Mouse (Mus musculus): ENCODE data around the gene Slc35e2.
"Not testable (repeated sequence)": the region's sequence is repeated elsewhere in the genome, so short reads cannot be mapped to it uniquely, and the experiment has no call there.

Gene Slc35e2

DNA sequence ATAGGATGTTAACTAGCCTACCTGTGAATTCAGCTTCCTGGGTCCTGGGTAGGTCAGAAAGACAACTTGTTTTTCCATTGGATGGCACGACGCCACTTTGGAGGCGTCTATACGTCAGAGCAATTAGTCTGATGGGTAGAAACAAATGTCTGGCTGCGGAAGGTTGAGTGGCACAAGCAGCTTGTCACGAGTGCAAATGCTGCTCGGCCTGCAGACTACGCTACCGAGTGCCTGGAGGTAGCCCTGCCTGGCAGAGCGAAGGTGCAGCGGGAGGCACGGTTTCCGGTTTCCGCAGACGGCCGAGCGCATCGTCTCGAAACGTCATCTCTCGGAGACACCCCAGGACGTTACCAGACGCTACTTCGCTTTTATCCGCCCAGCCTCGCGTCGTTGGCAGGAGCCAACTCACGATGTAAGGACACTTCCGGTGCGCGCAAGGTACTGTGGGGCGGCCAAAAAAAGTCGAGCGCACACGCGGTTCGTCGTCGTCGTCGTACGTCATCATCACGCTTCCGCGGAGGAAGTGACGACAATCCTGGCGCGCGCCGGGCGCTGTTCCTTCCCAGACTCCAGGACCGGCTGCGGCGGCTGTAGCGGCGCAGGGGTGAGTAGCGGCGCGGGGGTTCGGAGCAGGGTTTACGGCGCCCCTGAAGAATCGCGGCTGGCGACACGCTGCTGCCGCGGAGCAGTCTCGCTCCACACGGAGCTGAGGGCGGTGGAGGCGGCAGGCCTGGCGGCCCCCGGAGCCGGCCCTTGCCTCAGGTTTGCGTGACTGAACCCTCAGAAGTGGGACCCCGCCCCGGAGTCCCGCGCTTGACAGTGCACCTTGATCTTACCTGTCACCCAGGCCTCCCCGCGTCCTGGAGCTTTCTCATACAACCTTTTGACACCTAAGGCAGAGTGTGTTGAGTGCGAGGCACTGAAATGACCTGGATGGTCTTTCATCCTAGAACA, 23.4 kb downstream of the Slc35e2 start, which contains the start of gene Cdk11b:
TSS of gene Cdk11b (plus strand) at position 517 of the 954 bp plus-strand sequence.
- DNase-seq (ENCODE audit: low read depth), result peak; percentile 98

DNA sequence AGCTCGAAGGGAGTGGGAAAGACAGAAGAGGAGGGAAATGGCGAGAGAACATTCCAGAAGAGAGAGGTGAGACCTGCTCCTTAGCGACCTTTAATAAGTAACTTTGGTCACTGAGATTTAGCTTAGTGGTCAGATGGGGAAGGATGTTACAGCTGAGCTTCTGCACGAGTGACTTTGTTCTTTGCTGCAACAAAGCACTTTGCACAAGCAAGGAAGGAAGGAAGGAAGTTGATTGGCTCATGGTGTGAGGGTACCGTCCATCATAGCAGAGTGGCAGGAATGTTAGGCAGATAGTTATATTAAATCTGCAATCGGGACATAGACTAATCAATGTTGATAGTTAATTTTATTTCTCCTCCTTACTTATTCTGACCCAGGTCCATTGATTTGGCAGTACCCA, 29.1 kb downstream of the Slc35e2 start:
- DNase-seq (ENCODE audit: low read depth), result no peak

DNA sequence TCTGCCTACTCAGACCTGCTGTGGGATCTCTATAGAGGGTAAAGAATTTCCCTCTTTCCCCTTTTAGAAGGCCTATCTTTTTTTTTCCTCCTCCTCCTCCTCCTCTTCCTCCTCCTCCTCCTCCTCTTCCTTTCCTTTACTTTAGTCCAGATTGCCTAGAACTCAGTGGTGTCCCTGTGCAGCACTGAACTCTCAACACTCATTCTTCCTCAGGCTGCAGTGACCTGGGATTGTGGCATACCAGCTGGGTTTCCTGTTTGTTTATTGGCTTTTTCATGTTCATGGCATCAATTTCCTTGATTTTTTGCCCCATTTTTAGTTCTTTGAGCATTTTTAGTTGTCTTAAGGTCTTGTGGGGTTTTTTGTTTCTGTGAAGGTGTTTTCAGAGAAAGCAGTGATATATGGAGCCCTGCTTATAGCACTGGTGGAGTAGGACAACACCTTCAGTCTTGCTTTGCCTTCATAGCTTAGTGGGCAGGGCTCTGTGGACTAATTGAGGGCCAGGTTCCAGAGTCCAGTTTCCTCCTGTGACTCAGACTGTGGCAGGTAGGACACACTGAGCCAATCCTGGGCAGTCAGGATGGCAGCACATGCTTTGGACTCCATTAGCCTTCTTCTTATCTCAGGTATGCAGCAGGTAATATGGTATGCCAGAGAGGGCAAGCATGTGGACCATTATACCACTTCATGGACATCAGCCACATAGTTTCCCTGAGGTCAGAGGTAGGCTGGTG, 34.7 kb downstream of the Slc35e2 start:
- no peak for DNase-seq (ENCODE audit: low read depth)

DNA sequence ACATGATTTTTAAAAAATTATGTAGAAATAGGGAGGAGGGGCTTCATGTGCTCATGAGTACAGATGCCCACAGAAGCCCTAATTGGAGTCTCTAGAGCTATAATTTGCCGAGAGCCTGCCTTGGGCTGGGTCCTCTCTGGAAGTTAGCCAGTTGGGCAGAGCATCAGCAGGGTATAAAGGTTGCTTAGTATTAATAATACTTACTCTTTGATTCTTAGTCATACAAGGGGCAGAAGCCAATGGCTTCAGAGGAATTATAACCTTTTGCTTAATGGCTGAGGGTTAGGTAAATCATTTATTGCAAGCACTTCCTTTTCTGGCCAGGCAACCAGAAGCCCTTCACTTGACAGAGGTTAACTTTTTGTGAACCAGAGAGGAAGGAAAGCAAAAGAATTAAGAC, 42.3 kb downstream of the Slc35e2 start:
- DNase-seq (ENCODE audit: low read depth), result no peak

DNA sequence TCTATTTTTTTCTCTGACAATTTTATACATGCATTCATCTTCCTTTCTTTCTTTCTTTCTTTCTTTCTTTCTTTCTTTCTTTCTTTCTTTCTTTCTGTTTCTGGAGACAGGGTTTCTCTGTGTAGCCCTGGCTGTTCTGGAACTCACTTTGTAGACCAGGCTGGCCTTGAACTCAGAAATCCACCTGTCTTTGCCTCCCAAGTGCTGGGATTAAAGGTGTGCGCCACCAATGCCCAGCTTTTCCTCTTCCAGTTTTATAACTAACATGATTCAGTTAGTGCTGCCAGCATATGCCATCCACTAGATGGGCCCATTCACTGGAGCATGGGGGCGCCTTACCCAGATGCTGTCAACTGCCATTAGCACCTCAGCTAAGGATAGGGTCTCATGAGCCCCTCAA, 44.1 kb downstream of the Slc35e2 start, which contains the start of gene Gm10563:
TSS of gene Gm10563 (minus strand) at position 101 of the 400 bp plus-strand sequence.
- not testable (repeated sequence) for DNase-seq (ENCODE audit: low read depth)

DNA sequence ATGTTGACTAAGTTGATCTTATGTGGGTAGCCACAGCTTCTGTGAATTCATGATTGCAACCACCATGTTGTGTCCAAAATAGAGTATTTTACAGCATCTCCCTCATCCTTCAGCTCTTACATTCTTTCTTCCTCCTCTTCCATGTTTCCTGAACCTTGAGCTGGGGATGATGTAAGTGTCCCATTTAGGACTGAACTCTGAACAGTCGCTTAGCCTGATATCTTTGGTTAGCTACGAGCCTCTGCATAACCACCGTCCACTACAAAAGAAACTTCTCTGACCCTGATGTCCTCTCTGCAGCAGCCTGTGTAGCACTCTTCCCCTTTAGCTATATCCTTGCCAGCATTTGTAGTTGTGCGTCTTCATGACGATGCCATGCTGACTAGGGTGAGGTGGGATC, 44.5 kb downstream of the Slc35e2 start:
- no peak for DNase-seq (ENCODE audit: low read depth)

DNA sequence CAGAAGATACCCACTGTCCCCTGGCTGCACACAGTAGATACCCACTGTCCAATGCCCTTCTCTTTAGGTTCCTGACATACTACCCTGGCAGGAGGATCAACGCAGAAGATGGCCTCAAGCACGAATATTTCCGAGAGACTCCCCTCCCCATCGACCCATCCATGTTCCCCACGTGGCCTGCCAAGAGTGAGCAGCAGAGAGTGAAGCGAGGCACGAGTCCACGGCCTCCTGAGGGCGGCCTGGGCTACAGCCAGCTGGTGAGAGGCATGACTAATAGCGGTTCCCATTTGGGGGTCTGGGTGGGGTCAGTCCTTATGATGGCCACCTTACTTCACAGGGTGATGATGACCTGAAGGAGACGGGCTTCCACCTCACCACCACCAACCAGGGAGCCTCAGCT, 48.1 kb downstream of the Slc35e2 start:
- DNase-seq (ENCODE audit: low read depth), result no peak

DNA sequence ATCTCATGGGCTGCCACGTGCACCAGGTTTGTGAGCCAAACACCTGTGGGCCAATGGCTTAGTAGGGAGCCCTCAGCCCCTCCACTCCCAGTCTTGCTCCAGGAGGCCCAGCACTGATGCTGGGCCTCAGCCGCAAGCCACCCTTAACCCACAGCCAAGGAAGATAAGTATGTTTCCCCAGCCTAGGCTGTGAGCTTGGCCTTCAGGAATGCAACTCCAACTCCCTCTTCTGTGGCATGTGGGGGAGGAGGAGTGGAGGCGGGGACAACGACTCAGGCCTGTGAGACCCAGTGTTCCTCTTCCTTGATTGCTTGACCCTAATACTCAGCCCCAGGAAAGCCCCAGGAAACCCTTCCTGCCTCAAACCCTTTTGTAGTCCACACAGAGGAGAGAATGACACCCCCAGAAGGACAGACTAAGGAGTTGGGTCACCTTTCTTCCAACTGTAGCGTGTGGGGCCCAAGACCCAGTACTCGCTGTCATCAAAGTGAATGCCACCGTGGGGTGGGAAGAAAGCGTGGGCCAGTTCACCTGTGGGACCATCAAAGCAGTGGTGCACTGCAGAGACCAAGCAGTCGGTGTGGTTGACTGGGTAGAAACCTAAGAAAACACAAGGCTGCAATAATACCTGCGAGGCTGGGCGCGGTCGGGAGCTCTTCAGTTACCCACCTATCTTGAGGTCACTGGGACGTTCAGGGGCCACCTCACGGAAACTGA, 50.5 kb downstream of the Slc35e2 start:
- DNase-seq (ENCODE audit: low read depth), result no peak

DNA sequence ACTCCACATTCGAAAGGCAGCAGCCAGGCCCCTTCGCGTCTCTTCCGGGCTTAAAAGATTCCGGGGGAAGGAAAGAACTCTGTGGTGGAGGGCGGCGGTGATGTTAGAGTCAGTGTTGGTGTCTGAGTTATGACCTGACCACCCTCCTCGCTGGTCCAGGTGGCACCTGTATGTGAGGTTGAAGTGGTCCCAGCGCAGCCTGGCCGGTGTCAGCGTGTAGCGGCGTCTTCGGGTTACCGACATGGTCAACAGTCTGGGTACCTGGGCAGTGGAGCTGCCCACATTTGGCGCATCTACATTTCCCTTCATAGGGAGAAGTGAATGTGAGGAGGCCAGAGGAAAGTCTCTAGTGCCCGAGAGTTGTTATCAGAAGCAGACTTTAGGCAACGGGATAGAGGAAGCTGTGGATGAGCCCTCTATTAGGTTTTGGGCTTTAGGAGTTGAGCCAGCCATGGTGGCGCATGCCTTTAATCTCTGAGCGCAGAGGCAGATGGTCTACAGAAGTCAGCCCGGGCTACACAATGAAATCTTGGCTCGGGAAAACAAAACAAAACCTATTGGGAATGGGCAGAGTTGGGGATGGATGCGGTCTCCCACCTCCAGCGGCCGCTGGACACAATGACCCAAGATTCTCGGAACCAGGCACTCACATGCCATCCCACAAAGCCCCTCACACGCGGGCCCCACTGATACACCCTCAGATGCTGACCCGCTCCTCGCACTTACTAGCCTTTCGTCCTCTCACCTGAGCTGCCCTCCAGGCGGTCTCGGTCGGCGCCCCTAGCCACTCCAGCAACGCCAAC, 51.3 kb downstream of the Slc35e2 start:
- DNase-seq (ENCODE audit: low read depth), result no peak

DNA sequence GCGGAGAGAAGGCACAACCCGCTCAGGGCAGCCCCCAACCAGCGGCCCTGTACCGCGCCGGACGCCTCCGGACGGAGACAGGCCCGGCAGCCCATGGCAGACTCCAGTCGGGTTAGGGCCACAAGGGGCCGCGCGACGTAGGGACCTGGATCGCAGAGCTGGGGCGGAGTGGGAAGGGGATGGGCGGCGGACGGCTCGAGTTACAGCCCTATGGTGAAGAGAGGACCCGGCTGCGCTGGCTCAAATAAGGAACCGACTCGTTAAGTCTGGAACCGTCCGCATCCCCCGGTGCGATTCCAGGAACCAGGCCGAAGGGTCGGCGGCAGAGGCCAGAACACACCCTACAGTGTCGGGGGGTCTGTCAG, 51.9 kb downstream of the Slc35e2 start, which contains the start of gene Mmp23:
TSS of gene Mmp23 (minus strand) at position 299 of the 365 bp plus-strand sequence.
- no peak for DNase-seq (ENCODE audit: low read depth)

DNA sequence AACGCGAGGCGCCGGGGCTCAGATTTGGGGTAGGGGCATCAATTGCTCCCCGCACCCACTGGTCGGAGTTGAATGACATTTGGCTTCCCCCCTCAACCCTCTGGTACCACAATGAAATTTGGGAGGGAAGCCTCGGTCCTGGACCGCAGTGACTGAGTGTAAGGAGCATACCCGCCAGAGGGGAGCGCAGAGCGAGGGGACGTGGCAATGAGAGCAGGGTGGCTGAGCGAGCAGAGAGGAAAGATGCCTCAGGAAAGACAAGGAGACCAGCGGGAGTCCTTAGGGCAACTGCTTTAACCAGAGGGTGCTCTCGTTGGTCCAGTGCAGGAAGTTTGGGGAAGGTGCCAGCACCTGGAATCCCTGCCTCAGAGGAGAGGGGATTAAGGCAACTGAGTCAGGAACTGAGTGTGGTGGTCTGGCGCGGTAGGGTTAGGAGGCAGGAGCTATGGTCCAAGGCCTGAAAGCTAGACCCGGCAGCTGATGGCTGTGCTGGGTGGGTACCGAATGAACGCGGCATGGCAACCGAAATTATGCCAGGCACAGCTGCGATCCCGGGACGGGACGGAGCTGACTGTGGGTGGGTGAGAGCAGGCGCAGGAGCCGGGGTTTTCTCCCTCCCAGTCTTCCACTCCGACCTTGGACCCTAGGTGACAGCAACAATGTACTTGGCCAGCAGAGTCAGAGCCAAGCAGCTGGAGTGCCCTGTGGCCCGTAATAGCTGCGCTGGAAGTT, 52.4 kb downstream of the Slc35e2 start:
- DNase-seq (ENCODE audit: low read depth), result no peak

DNA sequence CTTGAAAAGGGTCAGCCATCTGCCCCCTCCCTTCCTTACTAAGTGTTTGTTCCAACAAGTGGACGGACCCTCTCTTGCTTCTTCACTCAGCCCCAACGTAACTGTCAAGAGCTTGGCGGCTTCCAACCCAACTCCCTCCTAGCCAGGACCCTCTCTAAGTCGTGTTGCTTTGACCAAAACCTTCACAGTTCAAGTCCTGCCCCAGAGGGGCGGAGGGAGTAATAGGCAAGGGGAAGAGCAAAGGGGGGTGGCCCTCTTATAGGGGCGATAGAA, 52.9 kb downstream of the Slc35e2 start:
- no peak for DNase-seq (ENCODE audit: low read depth)

DNA sequence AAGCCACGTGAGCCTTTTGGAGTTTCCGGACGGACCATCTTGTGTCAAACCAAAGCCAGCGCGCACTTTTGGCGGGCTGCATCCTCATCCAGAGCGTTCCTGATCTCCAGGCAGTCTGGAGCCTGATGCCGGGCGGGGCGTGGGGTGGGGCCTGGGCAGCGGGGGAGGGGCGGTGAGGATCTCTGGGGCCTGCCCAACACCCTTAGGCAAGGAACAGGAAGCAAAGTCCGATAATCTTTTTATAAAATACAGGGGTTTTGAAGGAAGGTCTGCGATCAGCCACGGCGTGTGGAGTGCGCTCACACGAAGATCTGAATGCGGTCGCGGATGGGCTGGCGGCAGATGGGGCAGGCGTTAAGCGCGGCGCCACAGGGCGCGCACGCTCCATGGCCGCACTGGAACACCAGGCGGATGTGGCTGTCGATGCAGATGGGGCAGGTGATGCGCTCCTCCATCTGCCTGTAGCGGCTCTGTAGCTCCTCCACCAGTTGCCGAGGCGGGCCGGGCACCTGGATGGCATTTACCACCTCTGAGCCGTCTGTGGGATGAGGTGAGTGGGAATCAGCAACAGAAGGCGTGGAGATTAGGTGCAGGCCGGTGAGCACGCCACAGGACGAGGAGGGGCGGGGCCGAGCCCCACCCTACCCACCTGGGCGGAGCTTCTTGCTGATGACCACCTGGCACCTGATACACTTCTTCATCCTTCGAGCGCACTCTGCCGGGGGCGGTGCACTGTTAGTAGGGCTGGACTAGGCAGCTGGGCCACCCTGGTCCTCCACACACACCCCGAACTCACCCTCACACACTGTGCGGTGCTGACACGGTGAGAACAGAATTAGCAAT, 53.5 kb downstream of the Slc35e2 start:
- DNase-seq (ENCODE audit: low read depth), result no peak

DNA sequence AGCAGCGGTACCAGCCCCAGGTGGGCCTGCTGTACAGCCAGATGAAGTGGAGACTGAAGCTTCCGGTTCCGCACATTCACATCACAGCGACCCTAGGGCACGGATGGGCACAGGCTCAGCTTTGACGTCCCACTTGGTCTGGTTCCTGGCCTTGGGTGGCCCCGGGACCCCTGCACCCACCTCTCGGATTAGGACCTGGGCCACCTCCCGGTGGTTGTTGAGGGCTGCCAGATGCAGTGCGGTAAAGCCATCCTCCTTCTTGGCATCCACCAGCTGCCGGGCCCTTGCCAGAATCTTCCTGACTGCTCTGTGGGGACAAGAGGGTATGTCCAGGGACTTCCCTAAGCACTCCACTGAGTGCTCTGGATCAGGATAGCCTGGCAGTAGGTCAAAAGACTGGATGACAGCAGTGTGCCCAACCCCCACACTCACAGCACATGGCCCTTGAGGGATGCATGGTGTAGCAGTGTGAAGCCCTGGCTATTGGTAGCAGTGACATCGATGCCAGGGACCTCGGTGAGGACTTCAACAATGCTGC, 55.1 kb downstream of the Slc35e2 start:
- DNase-seq (ENCODE audit: low read depth), result no peak

DNA sequence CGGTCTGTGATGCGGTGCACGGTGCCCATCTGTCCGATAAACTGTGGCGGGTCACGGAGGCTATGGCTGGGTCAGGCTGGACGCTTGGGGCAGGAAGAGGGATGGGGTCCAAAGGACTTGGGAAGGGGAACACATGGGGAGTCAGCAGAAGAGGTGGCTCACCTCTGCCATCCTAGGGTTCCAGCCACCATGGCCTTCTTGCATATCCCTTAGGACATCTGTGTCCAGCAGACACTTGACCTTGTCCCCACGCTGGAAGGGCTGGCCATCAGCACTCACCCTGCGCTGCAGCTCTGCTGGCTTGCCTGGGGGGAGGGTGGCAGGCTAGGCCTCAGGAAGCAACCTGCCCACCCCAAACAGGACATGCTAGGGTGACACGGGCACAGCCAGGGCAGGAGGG, 57.7 kb downstream of the Slc35e2 start:
- DNase-seq (ENCODE audit: low read depth), result no peak

DNA sequence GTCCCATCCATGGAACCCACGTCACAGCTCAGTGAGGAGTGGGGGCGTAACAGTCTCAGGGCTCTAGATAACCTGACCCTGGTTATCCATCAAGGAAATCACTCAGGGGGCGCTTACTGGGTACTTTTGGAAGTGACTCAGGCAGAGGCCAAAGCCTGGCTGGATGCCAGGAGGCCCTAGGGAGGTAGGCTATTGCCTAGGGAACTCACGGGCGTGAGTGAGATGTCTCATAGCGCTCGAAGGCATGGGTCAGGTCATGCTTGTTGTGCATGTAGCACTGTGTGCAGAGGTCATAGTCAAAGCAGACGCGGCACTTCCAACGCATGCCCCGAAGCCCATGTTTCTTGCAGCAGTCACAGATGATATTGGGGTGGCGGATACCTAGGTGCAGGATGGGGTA, 59.4 kb downstream of the Slc35e2 start:
- DNase-seq (ENCODE audit: low read depth), result no peak

DNA sequence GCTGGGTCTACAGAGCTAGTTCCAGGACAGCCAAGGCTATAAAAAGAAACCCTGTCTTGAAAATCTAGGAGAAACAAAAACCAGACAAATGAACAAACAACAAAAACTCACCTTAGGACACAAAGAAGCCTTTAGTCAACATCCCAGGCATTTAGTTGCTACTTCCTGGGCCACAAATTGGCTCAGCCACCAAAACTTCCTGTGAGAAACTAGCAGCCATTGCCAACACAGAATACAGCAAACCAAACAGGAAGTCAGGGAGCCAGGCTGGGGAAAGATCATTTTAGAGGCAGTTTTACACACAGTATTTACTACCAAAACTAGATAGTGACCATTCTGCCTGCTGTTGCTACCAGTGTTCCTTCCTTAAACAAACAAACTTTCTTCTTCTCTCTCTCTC, 65.7 kb downstream of the Slc35e2 start:
- no peak for DNase-seq (ENCODE audit: low read depth)

DNA sequence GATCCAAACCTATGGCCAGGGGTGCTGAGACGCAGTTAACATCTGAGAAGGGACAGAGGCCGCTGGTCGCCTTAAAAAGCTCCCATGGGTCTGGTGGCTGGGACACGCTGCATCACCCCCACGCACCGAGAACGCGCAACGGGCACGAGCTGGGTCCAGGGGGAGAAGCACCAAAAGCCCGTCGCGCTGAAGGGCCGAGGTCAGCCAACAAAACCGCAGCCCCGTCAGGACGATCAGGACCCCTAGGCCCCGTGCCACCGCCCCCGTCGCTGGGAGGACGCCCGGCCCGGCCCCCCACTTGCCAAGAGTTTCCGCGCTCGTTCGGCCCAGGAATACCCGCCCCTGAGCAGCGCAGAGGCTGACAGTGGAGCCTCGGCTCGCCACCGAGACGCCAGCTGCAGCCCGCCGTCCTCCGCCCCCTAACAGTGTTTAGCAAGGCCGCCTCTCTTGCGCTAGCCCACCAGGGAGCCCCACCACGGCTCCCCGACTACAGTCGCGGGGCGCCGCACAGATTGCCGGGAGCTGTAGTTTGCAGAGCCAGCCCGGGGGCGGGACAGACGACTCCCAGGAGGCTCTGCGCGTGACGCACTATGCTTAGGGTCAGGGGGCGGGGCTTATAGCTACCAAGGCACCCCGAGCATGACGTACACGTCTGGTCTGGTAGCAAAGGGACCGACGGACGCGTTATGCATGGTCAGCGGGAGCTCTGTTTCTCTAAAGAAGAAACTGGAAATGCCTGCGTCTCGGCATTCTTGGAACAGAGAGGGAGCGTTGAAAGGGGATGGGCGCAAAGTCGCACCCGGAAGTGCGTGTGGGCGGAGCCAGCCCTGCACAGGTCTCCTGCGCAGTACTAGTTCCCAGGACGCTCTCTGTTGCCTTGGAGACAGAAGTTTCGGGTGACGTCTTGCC, 67.7 kb downstream of the Slc35e2 start, which contains the start of gene Mib2:
TSS of gene Mib2 (minus strand) at position 510 of the 909 bp plus-strand sequence.
- DNase-seq (ENCODE audit: low read depth), result peak; percentile 93
